Mouse (Mus musculus) gastrocnemius, adult 2 months (tissue): ENCODE measurements around the gene Dscam. TPM values are rescaled to one million over a fixed set of nuclear protein-coding genes. Genes with fewer than 3 reads are reported as not detected.

Experiments
- DNase-seq: peaks from one replicate; pipeline ENCODE4 v3.0.0; 2022
- H3K27ac ChIP-seq: fragments of 200-600 bp; 2 replicates; pipeline ENCODE4 v1.8.1; 2022; ENCODE audit warnings: mild to moderate bottlenecking
- H3K4me3 ChIP-seq: fragments of 200-600 bp; 2 replicates; pipeline ENCODE4 v1.8.1; 2022; ENCODE audit warnings: mild to moderate bottlenecking, moderate library complexity
- CTCF ChIP-seq: fragments of 200-600 bp; IDR thresholded peaks from 2 replicates; pipeline ENCODE4 v1.8.1; 2022; ENCODE audit warnings: antibody characterized with exemption, mild to moderate bottlenecking, moderate library complexity
- intact Hi-C: fragments of 180-260 bp; cut with DNase I; formaldehyde crosslinking; loops from one replicate; pipeline ENCODE4 v1.15.1; 2025
- total RNA-seq, 2 experiments: library from RNA; stranded (reverse); gene quantifications; 2 replicates each; pipeline ENCODE4 v1.2.3; 2021

The Dscam gene
- total RNA-seq, 2 experiments from 2014 or later, result not detected

GRCm38 (mm10) chr16:97166166-97166565, 4.4 kb downstream of the Dscam start:
- H3K4me3 ChIP-seq, result no peak overlapping the region
- no peak overlapping the region for H3K27ac ChIP-seq
- no peak for TF ChIP-seq CTCF
- intact Hi-C loops, result no loop called here
- no peak for DNase-seq

- Histone ChIP-seq H3K4me3 (peak overlapping the region; percentile 24), H3K27ac (no peak overlapping the region)
- peak; percentile 33 for DNase-seq
- peak; percentile 40 for TF ChIP-seq CTCF
- intact Hi-C loops, result no loop called here
These were observed 5.0 kb downstream of the Dscam start for GRCm38 (mm10) chr16:97165444-97166121.

GRCm38 (mm10) chr16:97158279-97158678, 12.3 kb downstream of the Dscam start:
- no peak overlapping the region for H3K4me3 ChIP-seq
- intact Hi-C loops, result no loop called here
- H3K27ac ChIP-seq, result no peak overlapping the region
- DNase-seq, result no peak
- no peak for TF ChIP-seq CTCF

GRCm38 (mm10) chr16:97144544-97145194, 25.9 kb downstream of the Dscam start:
- intact Hi-C loops, result no loop called here
- Histone ChIP-seq H3K4me3 (no peak overlapping the region), H3K27ac (no peak overlapping the region)
- no peak for TF ChIP-seq CTCF
- DNase-seq, result no peak

GRCm38 (mm10) chr16:97141943-97142342, 28.6 kb downstream of the Dscam start:
- intact Hi-C loops, result no loop called here
- no peak for DNase-seq
- H3K27ac ChIP-seq, result no peak overlapping the region
- H3K4me3 ChIP-seq, result no peak overlapping the region
- no peak for TF ChIP-seq CTCF

- TF ChIP-seq CTCF, result no peak
- Histone ChIP-seq H3K27ac (no peak overlapping the region), H3K4me3 (no peak overlapping the region)
- intact Hi-C loops, result no loop called here
- DNase-seq, result no peak
These were observed 35.3 kb downstream of the Dscam start for GRCm38 (mm10) chr16:97135003-97135827.

- Histone ChIP-seq H3K27ac (no peak overlapping the region), H3K4me3 (no peak overlapping the region)
- intact Hi-C loops, result no loop called here
- no peak for DNase-seq
- TF ChIP-seq CTCF, result no peak
These were observed 43.3 kb downstream of the Dscam start for GRCm38 (mm10) chr16:97127296-97127695.

- Histone ChIP-seq H3K4me3 (no peak overlapping the region), H3K27ac (no peak overlapping the region)
- no peak for TF ChIP-seq CTCF
- DNase-seq, result no peak
- intact Hi-C loops, result no loop called here
These were observed 60.5 kb downstream of the Dscam start for GRCm38 (mm10) chr16:97110028-97110427.

GRCm38 (mm10) chr16:97105266-97105665, 65.3 kb downstream of the Dscam start:
- no peak for TF ChIP-seq CTCF
- intact Hi-C loops, result no loop called here

GRCm38 (mm10) chr16:97103046-97103445, 67.5 kb downstream of the Dscam start:
- H3K27ac ChIP-seq, result no peak overlapping the region
- intact Hi-C loops, result no loop called here
- H3K4me3 ChIP-seq, result no peak overlapping the region
- no peak for TF ChIP-seq CTCF
- no peak for DNase-seq

More at GRCm38 (mm10) chr16:97105266-97105665, 65.3 kb downstream of the Dscam start:
- Histone ChIP-seq H3K27ac (no peak overlapping the region), H3K4me3 (no peak overlapping the region)
- DNase-seq, result no peak

- no peak for DNase-seq
- no peak for TF ChIP-seq CTCF
- intact Hi-C loops, result no loop called here
- Histone ChIP-seq H3K4me3 (no peak overlapping the region), H3K27ac (no peak overlapping the region)
These were observed 70.5 kb downstream of the Dscam start for GRCm38 (mm10) chr16:97100091-97100490.

GRCm38 (mm10) chr16:97098508-97098907, 72.0 kb downstream of the Dscam start:
- DNase-seq, result no peak
- Histone ChIP-seq H3K4me3 (no peak overlapping the region), H3K27ac (no peak overlapping the region)
- intact Hi-C loops, result no loop called here
- TF ChIP-seq CTCF, result no peak

GRCm38 (mm10) chr16:97096709-97097108, 73.8 kb downstream of the Dscam start:
- no peak for TF ChIP-seq CTCF
- H3K4me3 ChIP-seq, result no peak overlapping the region
- intact Hi-C loops, result no loop called here
- DNase-seq, result no peak
- no peak overlapping the region for H3K27ac ChIP-seq
